Mouse (Mus musculus) mouse embryonic stem cell (cell line): ENCODE measurements around the gene Ctdnep1.

ENCODE experiments used
- in situ Hi-C, 2 experiments: fragments of 300-500 bp; cut with MboI; formaldehyde crosslinking; loops; 1 replicate in 1 of 2; 3 replicates in 1 of 2; pipeline ENCODE4 v1.14.3; 2019 to 2020; ENCODE audit warnings: low sequenced_read_pairs in 2 of 2, low pct_unique_long_range_greater_than_20kb in 1 of 2, mixed read lengths in 1 of 2; ENCODE audit not compliant: unreplicated experiment in 1 of 2

Gene Ctdnep1

GRCm38 (mm10) chr11:69981141-69981762 is at the start of gene Ctdnep1:
Gene Ctdnep1, plus strand, starts transcription at chr11:69981156.
- in situ Hi-C loops = no loop called here

- in situ Hi-C loops = no loop called here
These were observed 49.2 kb upstream of the Ctdnep1 start for GRCm38 (mm10) chr11:69931769-69932168.

GRCm38 (mm10) chr11:69932254-69932653 is 48.7 kb upstream of the Ctdnep1 start:
- in situ Hi-C loops = no loop called here

GRCm38 (mm10) chr11:69933066-69933465 is 47.9 kb upstream of the Ctdnep1 start:
- in situ Hi-C loops = no loop called here

- in situ Hi-C loops = no loop called here
These were observed 46.8 kb upstream of the Ctdnep1 start for GRCm38 (mm10) chr11:69934169-69934568.

GRCm38 (mm10) chr11:69934681-69935080 is 46.3 kb upstream of the Ctdnep1 start:
- in situ Hi-C loops = no loop called here

- in situ Hi-C loops = no loop called here
These were observed 45.6 kb upstream of the Ctdnep1 start, which contains the start of gene Ybx2 for GRCm38 (mm10) chr11:69935137-69935879. Gene Ybx2, plus strand, starts transcription at chr11:69935796.

GRCm38 (mm10) chr11:69936156-69936555 is 44.8 kb upstream of the Ctdnep1 start:
- in situ Hi-C loops = no loop called here

- in situ Hi-C loops = no loop called here
These were observed 44.1 kb upstream of the Ctdnep1 start for GRCm38 (mm10) chr11:69936714-69937347.

GRCm38 (mm10) chr11:69937385-69937784 is 43.6 kb upstream of the Ctdnep1 start:
- in situ Hi-C loops = no loop called here

- in situ Hi-C loops = no loop called here
These were observed 43.1 kb upstream of the Ctdnep1 start for GRCm38 (mm10) chr11:69937834-69938233.

GRCm38 (mm10) chr11:69938401-69938979 is 42.5 kb upstream of the Ctdnep1 start:
- in situ Hi-C loops = no loop called here

- in situ Hi-C loops = no loop called here
These were observed 41.8 kb upstream of the Ctdnep1 start for GRCm38 (mm10) chr11:69939181-69939580.

- in situ Hi-C loops = no loop called here
These were observed 41.2 kb upstream of the Ctdnep1 start for GRCm38 (mm10) chr11:69939731-69940130.

GRCm38 (mm10) chr11:69940962-69941361 is 40.0 kb upstream of the Ctdnep1 start:
- in situ Hi-C loops = no loop called here

GRCm38 (mm10) chr11:69945216-69945615 is 35.7 kb upstream of the Ctdnep1 start:
- in situ Hi-C loops = no loop called here

GRCm38 (mm10) chr11:69945997-69946891 is 34.7 kb upstream of the Ctdnep1 start:
- in situ Hi-C loops = no loop called here

- in situ Hi-C loops = no loop called here
These were observed 33.5 kb upstream of the Ctdnep1 start for GRCm38 (mm10) chr11:69947337-69948065.
